Mouse (Mus musculus): ENCODE measurements at regions not wholly inside any gene's neighbourhood (a gene's known extent, or its start where the extent isn't known, plus 50 kb on each side); places are given as distances from the start of the nearest gene placed in this dataset.
"Not testable (repeated sequence)": the region's sequence is repeated elsewhere in the genome, so short reads cannot be mapped to it uniquely, and the experiment has no call there.

GRCm38 (mm10) chr8:37251234-37251633 lies 257.8 kb downstream of the AI429214 start:
- H3K4me1 ChIP-seq (ENCODE audit: control insufficient read depth in 1 of 2, insufficient read depth in 2 of 2); H3K79me2 ChIP-seq (replicated peaks; ENCODE audit: control insufficient read depth, extremely low read depth, insufficient read depth, poor library complexity, severe bottlenecking); dilution Hi-C loops (cut with MboI; ENCODE audit: extremely low pct_ligation_motif_present, extremely low pct_unique_long_range_greater_than_20kb, low sequenced_read_pairs); H3K9ac ChIP-seq (ENCODE audit: insufficient read depth, low read depth); DNase-seq (ENCODE audit: extremely low read depth); H3K36me3 ChIP-seq (replicated peaks in 1 of 2; ENCODE audit: control insufficient read depth in 1 of 2, insufficient read depth in 1 of 2, low read length in 1 of 2); H3K4me2 ChIP-seq (ENCODE audit: insufficient read depth, low read depth, poor library complexity, severe bottlenecking); H3K27ac ChIP-seq (ENCODE audit: insufficient read depth, low read depth); in situ Hi-C loops (cut with MboI; ENCODE audit: low pct_ligation_motif_present, low pct_unique_long_range_greater_than_20kb, low sequenced_read_pairs); H3K27me3 ChIP-seq (replicated peaks); H3K4me3 ChIP-seq (replicated peaks in 1 of 3; ENCODE audit: low read depth in 2 of 3, low read length in 2 of 3, poor library complexity in 1 of 3): not testable (repeated sequence)
- peaks cover 27% of the 10 kb centered on the region for H3K9me3 ChIP-seq (replicated peaks; ENCODE audit: low read length)

GRCm38 (mm10) chr8:37291069-37291850 lies 297.9 kb downstream of the AI429214 start:
- Histone ChIP-seq H3K4me2 (ENCODE audit: insufficient read depth, low read depth, poor library complexity, severe bottlenecking) (no peak overlapping the region), H3K4me1 (ENCODE audit: control insufficient read depth in 1 of 2, insufficient read depth in 2 of 2) (no peaks in the 10 kb centered on the region), H3K27ac (ENCODE audit: insufficient read depth, low read depth) (no peak overlapping the region), H3K9me3 (replicated peaks; ENCODE audit: low read length) (peaks cover 28% of the 10 kb centered on the region), H3K9ac (ENCODE audit: insufficient read depth, low read depth) (no peak overlapping the region), H3K79me2 (replicated peaks; ENCODE audit: control insufficient read depth, extremely low read depth, insufficient read depth, poor library complexity, severe bottlenecking) (no peaks in the 10 kb centered on the region), H3K36me3 (replicated peaks in 1 of 2; ENCODE audit: control insufficient read depth in 1 of 2, insufficient read depth in 1 of 2, low read length in 1 of 2) (no peaks in the 10 kb centered on the region), H3K4me3 (replicated peaks in 1 of 3; ENCODE audit: low read depth in 2 of 3, low read length in 2 of 3, poor library complexity in 1 of 3) (no peak overlapping the region), H3K27me3 (replicated peaks) (no peaks in the 10 kb centered on the region)
- dilution Hi-C loops (cut with MboI; ENCODE audit: extremely low pct_ligation_motif_present, extremely low pct_unique_long_range_greater_than_20kb, low sequenced_read_pairs) (no loop called here), in situ Hi-C loops (cut with MboI; ENCODE audit: low pct_ligation_motif_present, low pct_unique_long_range_greater_than_20kb, low sequenced_read_pairs) (no loop called here)
- no peak for TF ChIP-seq TBP (conservative IDR thresholded peaks at IDR 0.05; ENCODE audit: low read depth, low read length)
- no peak for TF ChIP-seq BHLHE40 (IDR thresholded peaks at IDR 0.05; ENCODE audit: low read depth, low read length)
- no peak for TF ChIP-seq TCF12 (IDR thresholded peaks at IDR 0.05; ENCODE audit: low read depth, low read length)
- TF ChIP-seq ETS1 (conservative IDR thresholded peaks at IDR 0.05; ENCODE audit: low read depth, low read length), result no peak
- TF ChIP-seq GABPA (IDR thresholded peaks at IDR 0.05; ENCODE audit: insufficient replicate concordance, low read depth, low read length), result no peak
- DNase-seq (ENCODE audit: extremely low read depth), result no peak
